Mouse (Mus musculus) hindbrain, embryonic 11.5 days (tissue): ENCODE measurements at regions not wholly inside any gene's neighbourhood (a gene's known extent, or its start where the extent isn't known, plus 50 kb on each side); places are given as distances from the start of the nearest gene placed in this dataset.

Source experiments
- ATAC-seq: fragments of 200-750 bp; cut with Nextera tagmentation; 2 replicates; pipeline ENCODE4 v1.8.0; 2017; ENCODE audit warnings: mild to moderate bottlenecking, moderate TSS enrichment, moderate library complexity; ENCODE audit not compliant: low FRiP score
- DNase-seq: peaks from one replicate; pipeline ENCODE4 v3.0.0-alpha.2; 2015; ENCODE audit warnings: low spot score
- H3K27ac ChIP-seq: fragments of 300-500 bp; sonication (generic); 2 replicates; pipeline ENCODE4 v1.5.1; 2014; ENCODE audit warnings: mild to moderate bottlenecking, low read depth, low read length
- H3K27me3 ChIP-seq: fragments of 300-500 bp; sonication (generic); 2 replicates; pipeline ENCODE4 v1.6.1; 2014; ENCODE audit warnings: mild to moderate bottlenecking, low read length, moderate library complexity, mixed read lengths; ENCODE audit not compliant: control insufficient read depth, insufficient read depth
- H3K36me3 ChIP-seq: fragments of 300-500 bp; sonication (generic); 2 replicates; pipeline ENCODE4 v1.6.1; 2014; ENCODE audit warnings: mild to moderate bottlenecking, low read length, moderate library complexity, mixed read lengths; ENCODE audit not compliant: control insufficient read depth, insufficient read depth
- H3K4me1 ChIP-seq: fragments of 300-500 bp; sonication (generic); replicated peaks from 2 replicates; pipeline ENCODE4 v1.6.1; 2014; ENCODE audit warnings: low read length, mixed read lengths; ENCODE audit not compliant: control insufficient read depth, insufficient read depth
- H3K4me2 ChIP-seq: fragments of 300-500 bp; sonication (generic); replicated peaks from 2 replicates; pipeline ENCODE4 v1.6.1; 2014; ENCODE audit warnings: mild to moderate bottlenecking, low read depth, low read length
- H3K4me3 ChIP-seq: fragments of 300-500 bp; sonication (generic); 2 replicates; pipeline ENCODE4 v1.5.1; 2014; ENCODE audit warnings: low read depth, low read length
- H3K9ac ChIP-seq: fragments of 300-500 bp; sonication (generic); 2 replicates; pipeline ENCODE4 v1.6.1; 2014; ENCODE audit warnings: low read depth, low read length
- H3K9me3 ChIP-seq: fragments of 300-500 bp; sonication (generic); 2 replicates; pipeline ENCODE4 v1.6.1; 2016; ENCODE audit warnings: low read length; ENCODE audit not compliant: control insufficient read depth
- WGBS: fragments of 180-500 bp; shearing (Covaris S2); extraction: QIAGEN DNeasy Blood & Tissue Kit; methylation state at CpG from one replicate; pipeline ENCODE4 v1.1.7; 2014; 5-methylcytosine and 5-hydroxymethylcytosine counted together

DNA sequence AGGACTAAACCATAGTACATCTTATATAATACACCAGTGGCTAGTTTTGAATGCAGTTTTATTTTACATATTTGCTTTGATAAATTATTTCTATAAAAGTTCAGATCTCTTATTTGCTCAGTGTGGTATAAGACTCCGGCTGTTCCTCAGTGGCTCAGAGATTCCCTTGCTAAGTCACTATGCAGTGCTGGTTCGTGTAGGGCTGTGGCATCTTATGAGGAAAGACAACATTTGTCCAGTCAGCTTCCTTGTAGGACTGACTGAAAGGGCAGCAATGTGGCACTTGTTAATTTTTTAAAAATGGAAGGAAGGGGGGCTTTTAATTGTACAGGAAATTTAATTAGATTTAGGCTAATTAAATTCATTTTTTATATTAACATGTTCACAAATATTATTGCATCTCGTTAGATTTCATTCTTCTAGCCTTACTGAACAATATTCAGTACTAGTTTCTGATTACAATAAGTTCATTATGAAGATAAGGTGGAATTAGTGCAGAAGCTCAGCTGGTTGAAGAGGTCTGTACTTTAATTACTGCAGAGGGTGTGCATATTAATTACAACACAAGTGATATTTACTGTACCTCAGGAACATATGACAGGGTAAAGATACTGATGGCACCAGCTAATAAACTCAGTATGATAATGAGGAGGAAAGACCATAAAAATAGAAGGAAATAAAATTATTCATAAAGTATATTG lies 200.3 kb upstream of the Vrk2 start:
- Histone ChIP-seq H3K4me1 (no peaks in the 10 kb centered on the region), H3K9me3 (no peaks in the 10 kb centered on the region), H3K36me3 (no peaks in the 10 kb centered on the region), H3K4me3 (no peak overlapping the region), H3K9ac (no peak overlapping the region), H3K27me3 (no peaks in the 10 kb centered on the region), H3K4me2 (no peak overlapping the region), H3K27ac (no peak overlapping the region)
- 90% methylated on average over 3 of the region's 3 CpGs for WGBS
- DNase-seq (no peak), ATAC-seq (no peak)

DNA sequence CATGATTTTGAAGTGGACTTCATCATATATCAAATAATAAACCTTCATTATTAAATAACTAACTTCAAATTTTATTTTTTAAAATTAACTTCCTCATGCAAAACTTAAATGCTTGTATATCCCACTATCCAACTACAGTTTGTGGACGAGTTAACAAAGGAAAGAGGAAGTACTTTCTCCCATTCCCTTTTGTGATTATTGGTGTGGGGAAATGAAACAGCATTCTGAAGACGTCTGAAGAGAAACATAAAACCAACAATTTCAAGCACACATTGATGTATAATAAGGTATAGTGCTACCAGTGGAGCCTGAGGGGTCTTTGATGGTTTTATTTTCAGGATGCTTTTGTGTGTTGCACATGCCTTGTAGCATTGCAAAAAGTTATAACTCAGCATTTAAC lies 195.5 kb upstream of the Vrk2 start:
- Histone ChIP-seq H3K9me3 (no peaks in the 10 kb centered on the region), H3K9ac (no peak overlapping the region), H3K4me2 (no peak overlapping the region), H3K36me3 (no peaks in the 10 kb centered on the region), H3K4me3 (no peak overlapping the region), H3K4me1 (no peaks in the 10 kb centered on the region), H3K27ac (no peak overlapping the region), H3K27me3 (no peaks in the 10 kb centered on the region)
- no peak for ATAC-seq
- DNase-seq, result no peak
- WGBS, result 64% methylated on average over 2 of the region's 2 CpGs

DNA sequence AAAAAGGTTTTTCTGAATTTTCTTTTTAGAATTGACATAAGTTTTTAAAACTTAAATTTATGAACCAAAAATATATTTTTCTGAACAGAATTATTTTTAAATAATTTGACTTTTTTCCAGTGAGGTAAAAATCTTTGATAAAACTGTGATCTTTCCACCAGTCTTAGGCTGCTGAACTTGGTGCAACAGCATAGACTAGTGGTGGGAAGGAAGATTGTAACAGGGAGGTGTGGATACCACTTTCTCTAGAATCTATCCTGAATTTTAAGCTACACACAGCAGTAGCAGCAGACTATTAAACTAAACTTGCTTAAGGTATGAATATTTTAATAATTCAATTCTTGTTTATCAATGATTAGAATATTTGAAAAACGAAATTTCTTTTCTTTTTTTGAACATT lies 191.4 kb upstream of the Vrk2 start:
- Histone ChIP-seq H3K27me3 (no peaks in the 10 kb centered on the region), H3K9ac (no peak overlapping the region), H3K4me3 (no peak overlapping the region), H3K4me2 (no peak overlapping the region), H3K4me1 (no peaks in the 10 kb centered on the region), H3K27ac (no peak overlapping the region), H3K9me3 (no peaks in the 10 kb centered on the region), H3K36me3 (no peaks in the 10 kb centered on the region)
- 31% methylated on average over 1 of the region's 1 CpGs for WGBS
- DNase-seq (peak; percentile 16), ATAC-seq (peak; percentile 78)

DNA sequence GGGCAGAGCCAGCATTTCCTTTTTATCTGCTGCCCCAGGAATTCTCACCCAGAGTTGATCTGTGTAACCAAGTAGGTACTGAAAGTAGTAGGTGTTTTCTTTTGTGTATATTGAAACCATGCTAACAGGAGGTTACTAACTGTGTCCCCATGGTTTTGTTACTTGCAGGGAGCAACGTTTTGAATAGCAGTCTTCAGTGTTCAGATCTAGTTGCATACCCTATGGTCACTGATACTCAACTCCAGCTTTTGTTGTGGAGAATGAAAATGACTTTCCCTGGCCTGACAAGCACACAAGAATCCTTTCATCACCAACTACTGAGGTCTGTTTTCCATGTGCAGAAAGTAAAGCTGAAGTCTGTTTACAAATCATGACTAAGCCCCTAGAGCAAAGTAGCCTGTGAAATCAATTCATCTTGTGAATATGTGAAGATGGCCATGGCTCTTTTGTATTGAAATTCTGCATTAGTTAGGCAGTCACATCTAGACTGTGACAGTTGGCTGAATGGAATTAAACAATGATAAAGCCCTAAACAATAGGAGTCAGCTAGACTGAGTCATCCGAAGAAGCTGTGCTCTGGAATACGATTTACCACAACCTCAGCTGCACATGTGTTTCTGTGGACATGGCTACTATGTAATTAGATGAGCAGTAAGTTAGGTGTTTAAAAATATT lies 179.5 kb upstream of the Vrk2 start:
- Histone ChIP-seq H3K9me3 (no peaks in the 10 kb centered on the region), H3K27ac (peak overlapping the region; percentile 44), H3K4me3 (no peak overlapping the region), H3K27me3 (no peaks in the 10 kb centered on the region), H3K4me2 (no peak overlapping the region), H3K4me1 (no peaks in the 10 kb centered on the region), H3K9ac (no peak overlapping the region), H3K36me3 (no peaks in the 10 kb centered on the region)
- peak; percentile 49 for DNase-seq
- 14% methylated on average over 3 of the region's 3 CpGs for WGBS
- ATAC-seq, result peak; percentile 90

DNA sequence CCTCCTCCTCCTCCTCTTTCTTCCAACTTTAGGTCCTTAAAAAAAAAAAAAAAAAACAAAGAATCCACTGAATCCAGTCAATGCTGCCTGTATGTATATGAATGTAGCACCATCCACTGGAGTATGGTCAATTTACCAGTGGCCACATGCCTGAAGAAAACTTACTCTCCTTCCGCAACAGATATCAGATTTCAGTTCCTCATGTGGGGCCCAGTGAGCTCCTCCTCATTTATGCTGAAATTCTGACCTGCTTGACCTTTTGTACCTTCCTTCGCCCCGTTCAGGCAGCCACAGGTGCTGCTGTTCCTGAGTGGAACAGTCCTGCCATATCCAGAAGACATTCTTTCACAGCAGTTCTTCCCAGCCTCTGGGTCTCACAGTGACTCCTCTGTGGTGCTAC lies 161.8 kb upstream of the Vrk2 start:
- H3K27ac ChIP-seq, result no peak overlapping the region
- no peaks in the 10 kb centered on the region; the same call in 1 of the 2 replicates for H3K4me1 ChIP-seq
- H3K4me2 ChIP-seq, result no peak overlapping the region
- ATAC-seq (no peak), DNase-seq (no peak)
- WGBS, result 72% methylated on average over 3 of the region's 3 CpGs
- H3K27me3 ChIP-seq, result no peaks in the 10 kb centered on the region
- no peak overlapping the region for H3K4me3 ChIP-seq
- no peaks in the 10 kb centered on the region for H3K9me3 ChIP-seq
- no peak overlapping the region for H3K9ac ChIP-seq
- no peaks in the 10 kb centered on the region for H3K36me3 ChIP-seq

DNA sequence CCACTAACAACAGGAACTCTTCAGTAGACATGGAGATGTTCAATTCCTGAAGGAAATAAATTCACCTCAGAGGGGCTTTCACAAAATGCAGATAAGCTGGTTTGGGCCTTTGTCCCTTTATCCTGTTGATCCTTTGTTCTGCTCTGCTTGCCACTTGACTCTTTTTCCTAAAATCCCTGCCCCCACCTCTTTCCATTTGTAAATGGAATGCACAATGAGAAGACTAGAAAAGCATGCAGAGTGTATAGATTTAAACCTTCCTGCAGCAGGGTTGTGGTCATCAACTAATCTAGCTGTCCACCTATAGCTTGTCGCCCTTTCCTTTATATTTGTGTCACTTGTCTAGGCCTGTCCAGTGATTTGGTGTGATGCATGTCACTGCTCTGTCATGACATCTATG lies 159.8 kb upstream of the Vrk2 start:
- no peaks in the 10 kb centered on the region for H3K9me3 ChIP-seq
- DNase-seq (peak; percentile 6), ATAC-seq (peak; percentile 45; the same call in 1 of the 2 replicates)
- WGBS, result 62% methylated on average over 1 of the region's 1 CpGs
- no peak overlapping the region for H3K4me3 ChIP-seq
- no peak overlapping the region for H3K27ac ChIP-seq
- H3K9ac ChIP-seq, result no peak overlapping the region
- H3K4me2 ChIP-seq, result no peak overlapping the region
- H3K36me3 ChIP-seq, result no peaks in the 10 kb centered on the region
- no peaks in the 10 kb centered on the region for H3K27me3 ChIP-seq
- no peaks in the 10 kb centered on the region; the same call in 1 of the 2 replicates for H3K4me1 ChIP-seq

DNA sequence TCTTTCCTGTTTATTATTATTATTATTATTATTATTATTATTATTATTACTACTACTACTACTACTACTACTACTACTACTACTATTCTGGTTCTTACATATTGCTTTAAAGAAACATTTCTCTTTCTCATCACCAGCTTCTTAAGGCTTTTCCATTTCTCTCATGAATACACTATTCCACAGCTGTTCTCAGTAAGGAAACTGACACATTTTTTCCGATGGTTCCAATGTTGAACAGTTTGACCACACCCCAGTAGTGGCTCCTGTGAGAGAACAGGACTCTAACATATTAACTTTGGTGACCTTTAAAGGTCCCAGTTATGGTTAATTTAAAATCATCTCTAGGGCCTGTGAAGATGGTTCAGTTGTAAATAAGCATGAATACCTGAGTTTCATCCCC lies 148.4 kb upstream of the Vrk2 start:
- Histone ChIP-seq H3K9me3 (no peaks in the 10 kb centered on the region), H3K36me3 (no peaks in the 10 kb centered on the region), H3K27ac (no peak overlapping the region), H3K27me3 (no peaks in the 10 kb centered on the region), H3K4me1 (no peaks in the 10 kb centered on the region), H3K4me3 (no peak overlapping the region), H3K9ac (no peak overlapping the region), H3K4me2 (no peak overlapping the region)
- 91% methylated on average over 1 of the region's 1 CpGs for WGBS
- DNase-seq (no peak), ATAC-seq (no peak)

DNA sequence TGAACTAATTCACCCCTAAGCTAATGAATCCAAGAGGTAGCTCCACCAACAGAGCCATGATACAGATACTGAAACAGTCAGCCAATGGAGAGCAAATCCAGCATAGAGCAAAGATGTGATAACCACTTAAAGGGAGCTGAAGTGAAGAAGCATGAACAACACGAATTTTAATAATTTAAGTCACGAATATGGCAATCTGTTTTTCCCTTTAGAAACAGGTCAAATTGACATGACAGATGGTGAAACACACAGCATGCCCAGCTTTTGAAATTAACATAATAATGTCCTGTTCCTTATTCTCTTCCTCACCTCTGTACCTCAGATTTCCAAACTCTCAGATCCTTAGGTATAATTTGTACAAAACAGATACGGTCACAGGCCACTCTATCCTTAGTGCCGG lies 145.9 kb upstream of the Vrk2 start:
- WGBS, result 80% methylated on average over 4 of the region's 4 CpGs
- no peak overlapping the region for H3K4me3 ChIP-seq
- 0 out of 2 replicates have a peak, but pooled peaks have one; percentile 33 for ATAC-seq
- no peaks in the 10 kb centered on the region for H3K27me3 ChIP-seq
- no peaks in the 10 kb centered on the region for H3K36me3 ChIP-seq
- H3K9me3 ChIP-seq, result no peaks in the 10 kb centered on the region
- H3K4me2 ChIP-seq, result no peak overlapping the region
- no peak for DNase-seq
- no peaks in the 10 kb centered on the region for H3K4me1 ChIP-seq
- no peak overlapping the region for H3K9ac ChIP-seq
- H3K27ac ChIP-seq, result no peak overlapping the region

DNA sequence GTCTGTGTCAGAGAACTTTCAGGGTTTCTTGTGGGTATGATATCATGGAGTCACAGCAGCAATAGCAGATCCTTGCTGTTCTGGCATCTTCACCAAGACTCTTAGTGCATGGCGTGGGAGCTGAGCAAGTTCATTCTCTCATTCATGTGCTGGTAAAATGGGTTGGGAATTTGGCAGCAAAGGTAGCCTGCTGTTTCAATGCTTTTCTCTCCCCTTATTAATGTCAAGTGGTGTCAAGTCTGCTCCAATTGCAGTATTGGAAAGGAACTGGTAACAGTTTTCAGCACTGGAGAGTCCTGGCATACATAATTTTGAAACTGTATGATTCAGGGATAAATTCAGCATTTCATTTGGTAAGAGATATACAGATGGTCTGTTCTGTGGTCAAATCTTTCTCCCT lies 133.2 kb upstream of the Vrk2 start:
- no peak overlapping the region for H3K4me3 ChIP-seq
- H3K9me3 ChIP-seq, result no peaks in the 10 kb centered on the region
- H3K4me1 ChIP-seq, result no peaks in the 10 kb centered on the region
- H3K9ac ChIP-seq, result no peak overlapping the region
- no peak overlapping the region for H3K4me2 ChIP-seq
- ATAC-seq (no peak), DNase-seq (no peak)
- H3K27ac ChIP-seq, result no peak overlapping the region
- WGBS, result 83% methylated on average over 1 of the region's 1 CpGs
- H3K36me3 ChIP-seq, result no peaks in the 10 kb centered on the region
- no peaks in the 10 kb centered on the region for H3K27me3 ChIP-seq
